Mouse (Mus musculus) hindlimb bud, embryonic 11.5 days (tissue): ENCODE results near the gene Gm10961.

Experiments
- DNase-seq: peaks from one replicate; pipeline ENCODE4 v3.0.0-alpha.2; 2012; ENCODE audit warnings: low read depth, low spot score; ENCODE audit errors: extremely low spot score

The Gm10961 gene

DNA sequence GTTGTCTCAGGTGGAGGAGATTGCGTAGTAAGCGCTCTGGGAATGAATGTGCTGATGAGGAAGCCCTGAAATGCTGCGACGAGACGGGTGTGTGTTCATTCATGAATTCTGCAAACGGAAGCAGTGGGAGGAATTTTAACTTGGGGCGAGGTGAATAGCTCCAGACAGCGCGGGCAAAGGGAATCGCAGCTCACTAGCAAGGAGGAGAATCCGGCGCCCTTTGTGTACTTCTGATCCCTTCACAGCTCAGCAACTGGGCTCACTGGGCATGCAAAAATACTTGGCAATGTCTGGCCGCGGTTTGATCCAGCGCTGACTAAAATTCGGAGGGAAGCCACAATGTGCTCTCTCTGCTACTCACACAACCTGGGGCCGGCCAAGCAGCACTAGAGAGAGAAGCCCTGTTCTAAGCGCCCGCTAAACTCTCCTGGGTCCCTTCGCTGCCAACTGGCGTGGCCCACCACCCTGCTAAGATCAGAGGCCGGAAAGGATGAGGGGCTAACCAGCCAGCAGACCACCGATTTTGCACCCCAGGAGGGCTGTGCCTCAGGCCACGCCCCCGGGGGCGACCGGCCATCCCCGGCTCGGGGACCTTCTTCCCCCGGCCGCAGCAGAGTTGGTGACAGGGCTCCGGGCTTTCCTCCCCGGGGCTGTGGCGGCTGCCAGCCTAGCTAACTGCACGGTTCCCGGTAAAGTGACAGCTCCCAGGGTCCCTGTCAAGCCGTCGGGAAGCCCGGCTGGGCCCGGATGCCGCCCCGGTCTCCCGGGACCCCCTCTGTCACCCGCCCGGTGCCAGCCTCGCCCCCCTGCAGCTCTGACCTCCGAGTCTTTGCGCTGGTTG is at the start of gene Gm10961:
Gene Gm10961, plus strand, starts transcription at position 641 of the 841 bp plus-strand sequence.
- DNase-seq: no peak

DNA sequence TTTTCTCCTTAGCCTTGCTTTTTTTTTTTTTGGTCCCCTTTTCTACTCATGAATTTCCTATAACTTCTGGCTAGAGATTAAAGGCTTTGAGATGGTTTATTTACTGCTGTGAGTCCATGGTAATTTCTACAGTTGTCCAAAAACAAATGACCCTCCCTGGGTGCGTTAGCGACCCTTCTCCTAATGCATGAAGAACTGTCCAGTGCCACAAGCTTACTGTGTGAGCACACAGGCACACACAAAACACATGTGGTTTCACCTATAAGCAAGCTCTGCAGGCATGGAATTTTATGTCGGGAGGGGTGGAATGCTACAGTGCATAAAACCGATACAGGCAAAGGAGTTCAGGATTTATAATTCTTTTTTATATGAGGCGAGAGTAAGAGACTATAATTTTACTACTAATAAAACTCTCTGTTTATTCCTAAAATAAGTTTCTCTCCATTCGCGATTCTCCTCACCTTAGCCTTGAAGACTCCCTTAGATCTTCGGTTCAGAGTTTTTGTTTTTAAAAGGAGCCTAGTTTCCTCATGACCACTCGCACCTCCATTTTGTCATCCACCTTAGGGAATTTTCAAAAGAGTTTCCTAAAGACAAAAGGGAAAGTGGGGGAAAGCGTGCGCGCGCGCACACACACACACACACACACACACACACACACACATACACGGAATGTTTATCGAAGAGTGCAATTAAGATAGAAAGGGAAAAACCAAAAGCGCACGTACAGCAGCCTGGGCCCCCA is 48.8 kb upstream of the Gm10961 start:
- DNase-seq: no peak

DNA sequence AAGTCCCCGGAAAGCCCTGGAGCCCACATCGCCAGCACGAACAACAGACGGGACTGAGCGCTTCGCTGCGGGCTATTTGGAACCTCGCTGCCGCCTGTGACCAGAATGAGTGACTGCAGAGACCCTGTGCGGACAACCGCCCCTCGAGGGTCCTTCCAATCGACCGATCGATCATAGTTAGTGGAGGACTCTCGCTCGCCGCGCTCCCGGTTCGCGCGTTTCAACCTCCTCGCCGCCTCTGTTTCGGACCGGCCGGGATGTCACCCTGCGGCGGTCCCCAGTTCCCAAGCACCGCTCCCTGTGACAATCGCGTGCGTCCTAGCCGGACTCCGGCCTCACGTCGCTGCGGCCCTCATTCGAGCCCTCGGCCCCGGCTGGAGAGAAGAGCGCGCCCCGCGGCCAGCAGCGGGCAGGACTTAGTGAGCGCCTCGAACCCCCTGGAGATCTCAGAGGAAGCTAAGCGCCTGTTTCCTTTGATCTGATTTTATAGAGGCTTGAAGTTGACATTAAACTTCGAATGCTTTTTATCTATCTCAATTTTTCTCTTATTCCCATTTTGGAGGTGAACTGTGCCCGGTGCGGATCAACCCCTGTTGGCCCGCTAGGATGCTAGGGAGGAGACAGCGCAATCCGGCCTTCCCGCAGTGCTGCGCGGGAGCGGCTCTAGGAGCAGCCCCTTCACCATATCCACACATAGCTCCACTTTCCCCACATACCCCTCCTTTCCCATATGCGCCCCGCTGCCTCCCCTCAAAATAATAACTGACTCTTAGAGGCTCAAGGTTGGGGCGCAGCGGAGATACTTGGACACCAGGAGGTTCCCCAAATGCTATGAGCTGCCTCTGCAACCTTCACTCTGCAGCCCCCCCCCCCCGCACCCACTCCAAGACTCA is 48.0 kb upstream of the Gm10961 start:
- DNase-seq: no peak

DNA sequence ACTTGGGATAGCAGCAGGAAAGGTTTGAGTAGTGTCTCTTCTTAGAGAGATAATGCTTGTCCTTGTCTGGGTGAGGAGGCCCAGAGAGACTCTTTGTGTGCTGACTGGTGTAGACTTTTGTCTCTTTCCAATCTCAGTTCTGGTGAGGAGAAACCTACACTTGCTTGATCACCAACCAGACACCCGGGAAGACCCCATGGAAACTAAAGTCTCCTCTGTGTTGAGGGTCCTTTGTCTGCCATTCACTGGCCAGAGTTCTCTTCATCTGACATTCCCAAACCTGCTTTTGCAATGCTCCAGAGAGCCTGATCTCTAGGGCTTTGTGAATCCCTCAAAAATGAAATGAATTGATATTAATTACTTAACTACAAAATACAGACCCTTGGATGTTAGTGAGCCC is 47.2 kb upstream of the Gm10961 start:
- DNase-seq: no peak

DNA sequence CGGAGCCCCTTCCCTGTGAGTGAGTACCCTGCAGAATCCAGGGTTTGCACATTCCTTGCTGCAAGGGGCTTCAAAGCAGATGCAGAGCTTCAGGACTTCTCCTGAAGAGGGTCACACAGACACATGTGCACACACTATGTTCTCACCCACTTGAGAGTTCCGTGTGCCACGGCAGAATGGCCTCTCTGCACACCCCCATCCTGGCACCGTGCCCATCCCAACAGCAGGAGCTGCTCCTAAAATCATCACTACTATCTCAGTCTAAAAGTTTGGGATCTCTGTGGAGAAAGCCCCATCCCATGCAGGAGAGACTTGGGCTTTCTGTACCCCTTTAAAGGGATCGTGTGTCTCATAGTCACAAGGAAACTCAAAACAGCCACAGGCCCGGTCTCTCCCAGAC is 44.6 kb upstream of the Gm10961 start:
- DNase-seq: no peak

DNA sequence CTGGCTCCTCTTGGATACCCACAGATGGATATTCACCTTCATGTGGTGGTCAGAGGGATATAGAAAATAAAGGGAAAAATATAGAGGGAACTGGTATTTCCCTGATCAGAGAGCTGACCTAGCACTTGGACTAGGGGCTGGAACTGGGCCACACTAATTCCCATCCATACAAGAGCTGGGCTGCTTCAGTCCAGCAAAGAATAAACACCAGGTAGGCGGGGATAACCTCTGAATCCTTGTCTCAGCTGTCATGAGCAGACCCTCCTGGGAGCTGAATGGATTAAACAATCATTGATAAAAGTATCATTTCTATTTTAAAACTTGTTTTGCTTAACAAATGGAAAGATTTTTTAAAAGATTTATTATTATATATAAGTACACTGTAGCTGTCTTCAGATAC is 39.5 kb upstream of the Gm10961 start:
- DNase-seq: no peak

DNA sequence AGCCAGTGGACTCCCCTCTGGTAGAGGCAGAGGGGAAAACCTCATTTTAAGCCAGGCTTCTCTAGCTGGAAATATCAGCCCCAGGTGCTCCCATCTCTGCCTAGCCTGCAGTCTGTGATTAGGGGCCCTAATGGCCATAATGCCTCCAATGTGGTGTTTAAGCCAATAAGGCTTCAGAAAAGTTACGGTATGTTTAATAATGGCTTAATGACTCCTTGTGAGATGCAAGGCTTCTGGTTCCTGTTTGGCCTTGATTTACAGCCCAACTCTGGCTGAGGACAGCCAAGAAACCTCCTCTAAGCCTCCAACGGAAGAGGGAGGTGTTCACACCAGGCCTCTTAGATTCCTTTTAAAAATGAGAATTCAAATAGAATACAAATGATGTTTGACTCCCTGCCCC is 37.5 kb upstream of the Gm10961 start:
- DNase-seq: peak; percentile 74

DNA sequence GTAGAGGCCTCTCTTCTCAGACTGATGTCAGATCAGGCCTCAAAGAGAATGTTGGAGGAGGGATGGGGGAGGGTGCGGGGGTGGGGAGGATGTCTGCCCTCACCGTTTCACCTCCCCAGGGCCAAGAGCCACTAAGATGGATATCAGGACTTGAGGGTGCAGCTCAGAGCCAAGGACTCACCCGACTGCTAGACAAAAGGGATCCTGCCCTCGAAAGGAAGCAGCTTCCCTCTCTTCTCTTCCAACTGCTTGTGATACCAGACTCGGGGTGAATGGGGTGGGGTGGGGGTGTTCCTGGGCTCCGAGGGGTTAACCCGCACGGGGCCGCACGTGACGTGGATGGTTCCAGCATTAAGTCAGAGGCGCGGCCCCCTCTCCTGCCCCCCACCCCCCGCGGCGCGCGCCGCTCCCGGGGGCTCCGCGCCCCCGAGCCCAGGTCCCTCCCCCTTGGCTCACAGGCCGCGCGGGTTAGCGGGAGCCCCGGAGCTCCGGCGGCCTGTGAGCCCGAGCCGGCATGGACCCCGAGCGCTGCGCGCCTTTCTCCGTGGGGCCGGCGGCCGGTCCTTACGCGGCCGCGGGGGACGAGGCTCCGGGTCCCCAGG is 36.4 kb upstream of the Gm10961 start, which contains the start of gene Alx3:
Gene Alx3, plus strand, starts transcription at position 370 of the 602 bp plus-strand sequence.
- DNase-seq: no peak

DNA sequence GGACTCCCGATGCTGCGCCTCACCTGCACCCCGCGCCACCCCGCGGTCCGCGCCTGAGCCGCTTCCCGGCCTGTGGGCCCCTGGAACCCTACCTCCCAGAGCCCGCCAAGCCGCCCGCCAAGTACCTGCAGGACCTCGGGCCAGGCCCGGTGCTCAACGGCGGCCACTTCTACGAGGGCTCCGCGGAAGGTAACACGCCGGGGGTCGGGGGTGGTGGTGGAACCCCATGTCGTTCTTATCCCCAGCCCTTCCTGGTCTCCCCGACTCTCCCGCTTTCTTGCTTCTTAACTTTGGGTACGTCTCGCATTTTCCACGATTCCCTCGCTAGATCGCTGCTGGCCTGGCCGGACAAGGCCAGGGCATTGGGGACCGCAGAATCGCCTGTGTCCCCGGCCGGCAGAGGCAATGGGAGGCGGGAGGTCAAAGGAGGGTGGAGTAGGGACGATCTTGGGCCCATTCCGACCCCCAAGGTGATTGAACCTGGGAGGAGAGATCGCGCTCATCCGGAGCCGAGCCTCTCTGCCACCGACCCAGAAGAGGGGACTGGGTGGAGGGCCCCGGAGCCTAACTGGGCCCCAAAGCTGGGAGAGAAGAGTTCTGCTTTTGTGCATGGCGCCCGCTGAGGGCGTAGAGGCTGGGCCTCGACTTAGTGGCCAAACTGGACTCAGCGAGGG is 35.7 kb upstream of the Gm10961 start:
- DNase-seq: no peak

DNA sequence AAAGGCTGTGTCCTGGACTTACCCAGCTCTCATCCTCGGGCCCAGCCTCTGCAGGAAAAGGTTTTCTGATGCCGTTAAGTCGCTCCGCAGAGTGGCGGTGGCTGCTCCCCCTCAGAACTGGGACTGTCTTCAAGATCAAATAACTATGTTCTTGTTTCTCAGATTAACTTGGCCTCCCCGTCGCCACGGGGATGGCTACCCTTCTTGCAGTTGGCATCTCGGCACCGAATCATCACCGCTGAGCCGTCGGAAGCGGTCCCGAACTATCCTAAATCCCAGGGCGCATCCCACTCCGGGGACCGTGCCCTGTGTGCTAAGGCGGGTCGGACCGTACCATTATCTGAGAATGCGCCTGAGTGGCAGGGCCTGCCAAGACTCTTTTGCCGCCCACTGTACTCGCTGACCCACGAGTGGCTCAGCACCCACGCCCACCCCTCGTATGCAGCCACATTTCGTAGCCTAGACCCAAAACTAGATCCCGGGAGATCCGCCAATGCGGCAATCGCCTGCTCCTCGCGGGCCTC is 35.1 kb upstream of the Gm10961 start:
- DNase-seq: no peak

DNA sequence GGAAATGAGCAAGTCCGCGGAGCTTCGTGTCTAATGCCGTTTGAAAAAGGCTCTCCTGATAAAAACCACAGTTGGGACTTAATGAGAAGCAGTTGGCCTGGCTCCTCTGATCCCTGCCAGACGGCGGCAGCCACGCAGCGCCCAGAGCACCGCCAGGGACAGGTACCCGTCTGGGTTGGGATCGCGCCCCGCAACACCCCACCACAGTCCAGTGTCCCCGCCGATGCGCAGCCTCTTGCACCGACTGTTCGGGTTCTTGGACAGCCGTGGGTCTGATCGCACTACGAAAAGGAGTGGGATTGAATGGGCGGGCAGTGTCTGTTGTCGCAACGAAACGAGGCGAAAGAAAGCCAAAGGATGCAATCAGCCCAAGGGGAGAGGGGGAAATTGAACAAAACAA is 34.6 kb upstream of the Gm10961 start:
- DNase-seq: no peak

DNA sequence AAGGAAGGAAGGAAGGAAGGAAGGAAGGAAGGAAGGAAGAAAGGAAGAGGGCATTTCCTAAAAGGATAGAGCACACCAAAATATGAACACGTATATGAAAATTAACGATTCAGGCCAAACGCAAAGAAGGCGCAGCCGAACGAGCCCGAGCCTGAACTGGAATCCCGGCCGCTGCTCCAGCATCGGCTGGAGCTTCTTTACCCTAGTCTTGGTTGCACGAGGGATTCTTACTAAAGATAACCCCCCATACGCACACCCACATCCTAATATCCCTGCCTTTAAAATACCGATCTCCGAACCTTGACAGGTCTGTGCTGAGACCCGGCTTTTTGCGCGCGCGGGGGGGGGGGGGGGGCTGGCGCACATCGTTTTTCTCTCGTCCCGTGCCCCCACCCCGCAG is 34.0 kb upstream of the Gm10961 start:
- DNase-seq: no peak

DNA sequence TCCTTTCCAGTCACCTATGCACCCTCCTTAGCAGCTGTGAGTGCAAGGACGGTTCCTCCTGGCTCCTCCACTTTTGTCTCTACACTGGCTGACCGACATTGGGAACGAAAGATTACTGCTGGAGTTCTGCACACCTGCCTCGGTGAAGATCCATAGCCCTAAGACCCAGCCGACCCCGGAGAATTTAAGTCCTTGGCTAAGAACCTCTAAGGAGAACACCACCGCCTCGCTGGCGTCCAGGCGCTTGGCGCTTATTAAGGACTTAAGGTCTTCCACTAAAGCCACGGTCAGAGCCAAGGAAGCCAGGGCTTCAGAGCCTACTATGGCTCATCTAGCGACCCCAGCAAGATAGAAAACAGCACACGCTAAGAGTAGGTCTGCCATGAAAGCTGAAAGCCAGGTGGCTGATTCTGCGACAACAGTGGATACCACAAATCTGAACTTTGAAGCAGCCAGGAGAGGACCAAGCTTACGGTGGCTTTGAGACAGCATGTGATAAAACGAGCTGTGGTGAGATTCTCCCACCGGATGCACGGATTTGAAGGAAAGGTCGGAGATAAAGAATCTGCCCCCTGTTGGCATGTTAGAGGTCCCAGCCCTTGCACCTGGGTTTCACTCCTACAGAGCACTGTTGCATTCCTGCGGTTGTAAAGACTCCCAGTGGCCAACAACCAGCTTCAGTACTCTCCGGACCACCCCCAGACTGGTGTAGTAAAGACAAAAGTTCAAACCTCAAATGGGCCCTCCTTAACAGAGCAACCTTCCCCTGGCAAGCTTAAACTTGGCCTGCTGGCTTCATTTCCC is 33.3 kb upstream of the Gm10961 start:
- no peak for DNase-seq

DNA sequence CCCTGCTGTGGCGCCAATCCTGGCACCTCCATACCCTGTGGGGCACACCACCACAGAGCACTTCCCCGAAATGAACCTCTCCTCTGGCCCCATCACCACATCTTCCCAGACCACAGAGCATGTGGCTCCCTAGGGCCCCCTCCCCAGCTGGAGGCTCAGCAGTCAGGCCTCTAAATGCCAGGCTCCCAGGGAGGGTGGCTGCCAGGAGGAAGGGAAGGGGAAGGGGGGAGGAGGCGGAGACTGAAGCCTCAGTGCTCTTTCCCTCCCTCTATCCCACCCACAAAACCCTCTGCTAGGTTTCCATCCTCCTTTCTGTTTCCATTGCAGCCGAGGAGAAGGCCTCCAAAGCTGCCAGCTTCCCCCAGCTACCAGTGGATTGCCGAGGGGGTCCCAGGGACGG is 31.0 kb upstream of the Gm10961 start:
- DNase-seq: no peak

DNA sequence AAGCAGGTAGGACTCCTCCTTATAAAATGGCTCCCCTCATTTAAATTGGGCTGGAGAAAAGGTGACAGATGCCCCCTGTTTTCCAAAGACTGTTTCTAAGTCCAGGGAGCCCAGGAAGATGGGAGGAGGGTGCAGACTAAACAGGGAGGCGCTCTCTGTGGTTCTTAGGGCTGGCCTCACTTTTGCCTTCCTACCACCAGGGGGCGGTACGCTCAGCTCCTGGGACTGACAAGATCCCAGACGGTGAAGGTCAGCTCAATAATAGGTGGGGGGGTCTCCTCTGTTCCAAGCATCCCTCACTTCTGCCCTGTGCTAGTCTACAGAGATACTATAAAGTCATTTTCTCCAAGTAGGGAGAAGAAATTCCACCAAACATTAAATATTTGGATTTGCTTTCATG is 25.8 kb upstream of the Gm10961 start:
- no peak for DNase-seq

DNA sequence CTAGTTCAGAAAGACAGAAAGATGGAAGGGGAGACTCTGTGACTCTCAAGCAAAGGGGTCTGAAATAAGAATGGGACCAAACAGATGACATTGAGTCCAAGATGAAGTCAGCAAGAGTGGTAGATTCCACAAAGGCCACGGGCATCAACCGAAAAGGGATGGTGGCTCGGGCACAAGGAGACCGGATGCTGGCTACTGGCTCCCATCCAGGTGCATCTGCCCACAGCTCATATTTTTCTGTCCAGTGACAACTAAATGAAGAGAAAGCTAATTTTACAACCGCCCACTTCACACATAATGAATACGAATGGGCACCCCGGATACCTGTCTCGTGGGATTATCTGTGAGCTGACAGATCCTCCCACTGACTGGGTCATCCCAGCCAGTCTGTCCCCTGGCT is 23.9 kb upstream of the Gm10961 start:
- no peak for DNase-seq

DNA sequence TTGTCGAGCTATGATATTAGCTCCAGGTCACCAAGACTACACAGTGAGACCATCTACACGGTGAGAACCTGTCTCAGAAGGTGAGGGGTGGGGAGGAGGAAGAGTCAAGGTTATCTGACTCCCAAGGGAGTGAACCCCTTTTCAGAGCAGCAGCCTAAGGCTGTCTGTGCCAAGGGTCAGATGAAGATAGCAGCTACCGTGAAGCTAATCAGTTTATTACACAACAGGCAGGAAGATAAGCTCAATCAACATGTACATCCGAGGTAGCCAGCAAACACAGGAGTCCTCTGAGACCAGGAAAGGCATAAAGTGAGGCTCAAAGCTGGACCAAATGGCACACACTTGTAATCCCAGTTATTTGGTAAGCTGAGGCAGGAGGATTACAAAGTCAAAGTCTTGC is 22.3 kb upstream of the Gm10961 start:
- no peak for DNase-seq

DNA sequence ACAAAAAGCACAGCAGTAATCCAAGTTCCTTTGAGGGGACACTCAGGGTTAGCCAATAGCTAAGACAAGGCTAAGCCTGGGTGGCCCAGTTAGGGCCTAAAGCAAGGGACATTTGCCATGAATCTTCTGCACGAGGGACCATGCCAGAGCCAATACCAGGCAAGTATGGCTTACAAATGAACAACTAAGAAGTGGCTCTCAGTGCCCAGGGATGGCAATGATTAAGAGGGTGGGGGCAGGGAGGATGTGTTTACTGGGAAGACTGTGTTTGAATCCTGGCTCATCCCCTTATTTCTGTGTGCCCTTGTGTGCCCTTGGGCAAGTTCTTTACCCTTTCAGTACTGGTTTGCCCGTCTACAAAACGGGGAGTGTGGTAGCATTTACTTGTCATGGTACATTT is 21.7 kb upstream of the Gm10961 start:
- no peak for DNase-seq

DNA sequence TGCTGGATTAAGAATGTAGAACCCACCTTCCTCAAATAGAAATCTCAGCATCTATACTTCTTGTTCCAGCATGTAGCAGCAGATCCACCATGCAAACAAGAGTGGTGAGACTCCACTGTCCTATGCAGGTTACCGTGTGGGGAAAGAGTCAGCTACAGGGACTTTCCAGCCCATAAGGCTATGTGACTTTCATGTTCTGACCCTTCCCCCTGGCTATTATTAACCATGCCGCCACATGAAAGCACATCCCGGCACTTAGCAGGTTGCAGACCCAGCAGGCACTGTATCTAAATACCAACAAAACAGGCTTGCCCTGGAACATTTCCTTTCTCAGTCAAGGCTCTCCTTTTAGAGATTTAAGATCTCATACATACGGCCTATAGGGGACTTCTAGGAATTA is 19.7 kb upstream of the Gm10961 start:
- DNase-seq: no peak
